Comparison of ENCODE assay signal across 6 mouse cellular contexts in the genomic region with DNA sequence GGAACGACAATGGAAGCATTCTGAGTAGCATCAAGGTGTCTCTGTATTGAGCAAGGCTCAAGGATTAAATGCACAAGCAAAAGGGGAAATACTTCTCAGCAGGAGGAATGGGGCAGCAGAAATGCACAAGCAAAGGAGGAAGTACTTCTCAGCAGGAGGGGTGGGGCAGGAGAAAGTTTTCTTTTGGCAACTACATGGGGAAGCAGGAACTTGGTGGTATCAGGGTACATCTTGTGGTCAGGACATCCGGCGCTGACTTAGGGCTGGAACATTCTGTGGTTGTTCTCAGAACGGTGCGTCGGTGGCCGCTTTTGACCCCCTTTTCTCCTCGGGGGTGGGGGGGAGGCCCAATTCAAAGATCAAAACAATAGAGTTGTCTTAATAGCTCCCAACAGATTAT. TPM values are rescaled to one million over a fixed set of nuclear protein-coding genes. Genes with fewer than 3 reads are reported as not detected.
DNase-seq lines count a peak whose midpoint lies in the region; ATAC-seq and TF ChIP-seq lines count a peak whose summit lies in the region.
"Not testable (repeated sequence)": the region's sequence is repeated elsewhere in the genome, so short reads cannot be mapped to it uniquely, and the experiment has no call there.

No protein-coding gene starts in this region.

- H3K4me3 ChIP-seq in MEL (ENCODE audit: control insufficient read depth in 1 of 2, insufficient read depth in 1 of 2, low read depth in 2 of 2, low read length in 2 of 2): not testable (repeated sequence)

- TF ChIP-seq RAD21 in MEL (IDR thresholded peaks at IDR 0.05; ENCODE audit: low read depth, low read length): not testable (repeated sequence)

- not testable (repeated sequence) for H3K79me2 ChIP-seq in MEL (ENCODE audit: control insufficient read depth, insufficient read depth, low read length, poor library complexity)

- not testable (repeated sequence) for H3K9ac ChIP-seq in MEL (ENCODE audit: control insufficient read depth, low read depth, low read length, poor library complexity, severe bottlenecking)

- H3K27me3 ChIP-seq in MEL (ENCODE audit: control insufficient read depth in 1 of 2, insufficient read depth in 2 of 2, low read length in 2 of 2); splenic B cell, adult 2 months (ENCODE audit: control insufficient read depth, insufficient read depth, low read length, poor library complexity, severe bottlenecking): not testable (repeated sequence)

- not testable (repeated sequence) for H3K36me3 ChIP-seq in MEL (ENCODE audit: control insufficient read depth in 1 of 2, insufficient read depth in 2 of 2, low read length in 2 of 2); splenic B cell, adult 2 months (ENCODE audit: control insufficient read depth, insufficient read depth, low read length, poor library complexity, severe bottlenecking)

- H3K9me3 ChIP-seq in MEL (replicated peaks; ENCODE audit: insufficient read depth, low read length): not testable (repeated sequence)

- not testable (repeated sequence) for TF ChIP-seq POLR2A in MEL (IDR thresholded peaks at IDR 0.05; ENCODE audit: control insufficient read depth in 1 of 2, insufficient read depth in 1 of 2, low read depth in 1 of 2, low read length in 2 of 2, poor library complexity in 1 of 2)

- TF ChIP-seq CTCF in MEL (IDR thresholded peaks at IDR 0.05 in 2 of 3, conservative IDR thresholded peaks at IDR 0.05 in 1 of 3; ENCODE audit: control insufficient read depth in 1 of 3, insufficient read depth in 1 of 3, low read depth in 2 of 3, low read length in 3 of 3, poor library complexity in 1 of 3, severe bottlenecking in 1 of 3): not testable (repeated sequence)

- not testable (repeated sequence) for H3K27ac ChIP-seq in MEL (ENCODE audit: control insufficient read depth, low read depth, low read length)

- DNase-seq in 416B (ENCODE audit: low read depth) (peak; percentile 17), MEL (ENCODE audit: low read depth, low spot score) (peak; percentile 34)
- DNase-seq in B cell, adult 2 months: peak; percentile 55 to 61
- DNase-seq in induced T-regulatory cell, adult 2 months (ENCODE audit: low read depth): peak; percentile 20
- peak; percentile 38 for DNase-seq in splenic B cell, adult 2 months (ENCODE audit: low read depth, low spot score)

- H3K4me1 ChIP-seq in MEL (ENCODE audit: control insufficient read depth in 1 of 2, insufficient read depth in 2 of 2, low read length in 2 of 2): not testable (repeated sequence)

- ATAC-seq in CD4-positive, CD25-positive, alpha-beta regulatory T cell, adult 4 months: peak; percentile 47

- TF ChIP-seq EP300 in MEL (IDR thresholded peaks at IDR 0.05; ENCODE audit: low read depth in 1 of 2, low read length in 2 of 2): not testable (repeated sequence)

RNA-seq across cellular contexts. Expression of gene Klhl6, which starts 17.4 kb away (rescaled TPM):
- 100 to 1,000 TPM; 304 to 338 TPM for polyA plus RNA-seq in CD4-positive, CD25-positive, alpha-beta regulatory T cell, adult 4 months (2017; shearing (Covaris generic))
- 4.8 and 11.8 TPM in 2 replicates for total RNA-seq in MEL (2012; rRNA removed)
- polyA plus RNA-seq in MEL (2012; ENCODE audit: insufficient read depth in 1 of 2, insufficient read length in 2 of 2, low read depth in 1 of 2, low replicate concordance in 2 of 2, missing spikeins in 1 of 2): 1 to 10 TPM in 1 of 2 experiments, not detected in 1; 6.9 TPM

Comparison
In these comparisons a context has a peak if more than half of its experiments do, and no peak if none do; other contexts are left out.
1. RNA of gene Klhl6, which starts 17.4 kb away (polyA plus RNA-seq): 304 to 338 TPM in CD4-positive, CD25-positive, alpha-beta regulatory T cell, adult 4 months; 6.9 TPM in MEL; every median in the first group is over 10 times any median in the second.
2. Peak in every context shown above with its lines, with median percentiles within 50 percentile points of each other: DNase-seq.